Mouse (Mus musculus) myocyte (in vitro differentiated cells): Measurements from ENCODE around the gene Prpsap2. TPM values are rescaled to one million over a fixed set of nuclear protein-coding genes. Genes with fewer than 3 reads are reported as not detected.

Source experiments
- H3K27me3 ChIP-seq: one replicate; pipeline ENCODE4 v1.6.1; 2011; ENCODE audit not compliant: control insufficient read depth, insufficient read depth, insufficient read length
- H3K36me3 ChIP-seq: one replicate; pipeline ENCODE4 v1.6.1; 2011; ENCODE audit not compliant: control insufficient read depth, insufficient read depth
- H3K4me2 ChIP-seq: one replicate; pipeline ENCODE4 v1.6.1; 2011; ENCODE audit warnings: low read depth, control low read depth
- H3K4me3 ChIP-seq: one replicate; pipeline ENCODE4 v1.5.1; 2011; ENCODE audit warnings: mild to moderate bottlenecking, control low read depth, moderate library complexity
- H3K79me2 ChIP-seq: one replicate; pipeline ENCODE4 v1.6.1; 2011; ENCODE audit not compliant: control insufficient read depth, insufficient read depth
- H3ac ChIP-seq: one replicate; pipeline ENCODE4 v1.6.1; 2011; ENCODE audit not compliant: control insufficient read depth, insufficient read length
- CEBPB ChIP-seq: IDR thresholded peaks from 2 replicates; pipeline ENCODE4 v1.6.1; 2011; ENCODE audit warnings: mild to moderate bottlenecking, moderate library complexity; ENCODE audit not compliant: poor library complexity, insufficient read depth, severe bottlenecking
- E2F4 ChIP-seq: IDR thresholded peaks from one replicate; pipeline ENCODE4 v1.6.1; 2011; ENCODE audit warnings: mild to moderate bottlenecking, control low read depth, moderate library complexity; ENCODE audit not compliant: insufficient read depth
- MAX ChIP-seq: IDR thresholded peaks from one replicate; pipeline ENCODE4 v1.6.1; 2011; ENCODE audit warnings: low read depth, mild to moderate bottlenecking, control low read depth
- MYOD1 ChIP-seq, 3 experiments: IDR thresholded peaks; one replicate each; pipeline ENCODE4 v1.6.1; 2011; ENCODE audit warnings: control low read depth in 2 of 3, low read depth in 2 of 3, mild to moderate bottlenecking in 2 of 3, moderate library complexity in 1 of 3; ENCODE audit not compliant: insufficient read length in 2 of 3, control insufficient read depth in 1 of 3
- MYOG ChIP-seq, 3 experiments: IDR thresholded peaks; one replicate each; pipeline ENCODE4 v1.6.1; 2011; ENCODE audit warnings: control low read depth in 2 of 3, low read depth in 2 of 3, mild to moderate bottlenecking in 2 of 3; ENCODE audit not compliant: insufficient read length in 2 of 3, control insufficient read depth in 1 of 3, insufficient read depth in 1 of 3
- POLR2A ChIP-seq: IDR thresholded peaks from one replicate; pipeline ENCODE4 v1.6.1; 2011; ENCODE audit warnings: low read depth, mild to moderate bottlenecking, control low read depth, moderate library complexity; ENCODE audit not compliant: insufficient read length
- POLR2AphosphoS2 ChIP-seq: IDR thresholded peaks from one replicate; pipeline ENCODE4 v1.6.1; 2011; ENCODE audit warnings: low read depth, control low read depth; ENCODE audit not compliant: insufficient read length
- REST ChIP-seq: IDR thresholded peaks from one replicate; pipeline ENCODE4 v1.6.1; 2011; ENCODE audit warnings: mild to moderate bottlenecking, control low read depth, moderate library complexity; ENCODE audit not compliant: insufficient read depth, insufficient read length
- SRF ChIP-seq: IDR thresholded peaks from one replicate; pipeline ENCODE4 v1.6.1; 2011; ENCODE audit warnings: low read depth; ENCODE audit not compliant: control insufficient read depth, insufficient read length
- TCF12 ChIP-seq: IDR thresholded peaks from one replicate; pipeline ENCODE4 v1.6.1; 2011; ENCODE audit warnings: mild to moderate bottlenecking, control low read depth; ENCODE audit not compliant: poor library complexity, insufficient read depth, severe bottlenecking
- TCF3 ChIP-seq: IDR thresholded peaks from one replicate; pipeline ENCODE4 v1.6.1; 2011; ENCODE audit warnings: low read depth, control low read depth; ENCODE audit not compliant: insufficient read length
- USF1 ChIP-seq: IDR thresholded peaks from one replicate; pipeline ENCODE4 v1.6.1; 2011; ENCODE audit warnings: low read depth, mild to moderate bottlenecking, control low read depth, moderate library complexity
- polyA plus RNA-seq: library from polyadenylated mRNA; unstranded; fragments of >200 nt; fragmentation: generic; extraction: Trizol; gene quantifications from one replicate; pipeline ENCODE4 v1.2.1, GENCODE M21; 2012; ENCODE audit warnings: missing spikeins

Gene Prpsap2
- polyA plus RNA-seq, 1 experiment = 11.5 TPM

- H3K4me2 ChIP-seq = no peak overlapping the region
- no peak overlapping the region for H3K4me3 ChIP-seq
- no peaks in the 10 kb centered on the region for H3K79me2 ChIP-seq
- H3K36me3 ChIP-seq = no peaks in the 10 kb centered on the region
- peaks cover 31% of the 10 kb centered on the region for H3K27me3 ChIP-seq
- TF ChIP-seq SRF (no peak), TCF12 (no peak), MYOG (IDR thresholded peaks at IDR 0.05; ENCODE audit: control insufficient read depth in 1 of 3, insufficient read depth in 1 of 3, insufficient read length in 2 of 3, low read depth in 2 of 3) (no peak), POLR2A (no peak), USF1 (no peak), MAX (no peak), CEBPB (no peak), REST (no peak), MYOD1 (IDR thresholded peaks at IDR 0.05; ENCODE audit: control insufficient read depth in 1 of 3, insufficient read length in 2 of 3, low read depth in 2 of 3) (no peak), POLR2AphosphoS2 (no peak), E2F4 (no peak), TCF3 (no peak)
- no peak overlapping the region for H3ac ChIP-seq
These were observed 59.4 kb downstream of the Prpsap2 start for GRCm38 (mm10) chr11:61702494-61702893.

- no peaks in the 10 kb centered on the region for H3K36me3 ChIP-seq
- H3K4me3 ChIP-seq = no peak overlapping the region
- no peak overlapping the region for H3K4me2 ChIP-seq
- H3K27me3 ChIP-seq = peaks cover 28% of the 10 kb centered on the region
- no peak overlapping the region for H3ac ChIP-seq
- TF ChIP-seq POLR2A (no peak), REST (no peak), SRF (no peak), MYOD1 (IDR thresholded peaks at IDR 0.05; ENCODE audit: control insufficient read depth in 1 of 3, insufficient read length in 2 of 3, low read depth in 2 of 3) (no peak), TCF3 (no peak), E2F4 (no peak), CEBPB (no peak), TCF12 (no peak), USF1 (no peak), MAX (no peak), POLR2AphosphoS2 (no peak), MYOG (IDR thresholded peaks at IDR 0.05; ENCODE audit: control insufficient read depth in 1 of 3, insufficient read depth in 1 of 3, insufficient read length in 2 of 3, low read depth in 2 of 3) (no peak)
- H3K79me2 ChIP-seq = no peaks in the 10 kb centered on the region
These were observed 60.2 kb downstream of the Prpsap2 start for GRCm38 (mm10) chr11:61701696-61702095.

GRCm38 (mm10) chr11:61699933-61700332, 62.0 kb downstream of the Prpsap2 start:
- H3K4me3 ChIP-seq = no peak overlapping the region
- no peak for TF ChIP-seq MAX
- TF ChIP-seq TCF12 = no peak
- peaks cover 33% of the 10 kb centered on the region for H3K27me3 ChIP-seq

DNA sequence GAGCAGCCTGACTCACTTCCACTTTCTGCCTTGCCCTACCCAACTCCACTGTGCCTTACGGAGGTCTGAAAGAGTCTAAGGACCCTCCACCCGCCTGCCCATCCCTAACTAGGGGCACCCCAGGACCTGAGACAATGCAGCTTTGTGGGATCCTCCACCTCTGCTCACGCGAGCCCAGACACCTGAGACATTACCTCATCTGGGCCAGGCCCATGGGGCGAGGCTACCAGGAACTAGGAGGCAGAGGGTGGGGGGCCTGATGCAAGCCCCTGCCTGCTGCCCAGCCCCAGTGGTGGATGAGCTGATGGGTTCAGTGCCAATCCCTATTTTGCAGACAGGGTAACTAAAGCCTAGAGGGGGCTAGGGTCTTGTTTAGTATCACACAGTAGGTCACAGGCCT, 62.4 kb downstream of the Prpsap2 start:
- no peaks in the 10 kb centered on the region for H3K36me3 ChIP-seq
- H3K4me2 ChIP-seq = no peak overlapping the region
- no peak overlapping the region for H3K4me3 ChIP-seq
- H3ac ChIP-seq = no peak overlapping the region
- TF ChIP-seq MAX (no peak), REST (no peak), POLR2A (no peak), E2F4 (no peak), SRF (no peak), POLR2AphosphoS2 (no peak), USF1 (no peak), MYOG (IDR thresholded peaks at IDR 0.05; ENCODE audit: control insufficient read depth in 1 of 3, insufficient read depth in 1 of 3, insufficient read length in 2 of 3, low read depth in 2 of 3) (no peak), TCF3 (no peak), CEBPB (no peak), TCF12 (no peak), MYOD1 (IDR thresholded peaks at IDR 0.05; ENCODE audit: control insufficient read depth in 1 of 3, insufficient read length in 2 of 3, low read depth in 2 of 3) (no peak)
- H3K27me3 ChIP-seq = peaks cover 38% of the 10 kb centered on the region
- no peaks in the 10 kb centered on the region for H3K79me2 ChIP-seq

More at GRCm38 (mm10) chr11:61699933-61700332, 62.0 kb downstream of the Prpsap2 start:
- no peaks in the 10 kb centered on the region for H3K79me2 ChIP-seq
- H3K4me2 ChIP-seq = no peak overlapping the region
- H3K36me3 ChIP-seq = no peaks in the 10 kb centered on the region
- no peak overlapping the region for H3ac ChIP-seq

DNA sequence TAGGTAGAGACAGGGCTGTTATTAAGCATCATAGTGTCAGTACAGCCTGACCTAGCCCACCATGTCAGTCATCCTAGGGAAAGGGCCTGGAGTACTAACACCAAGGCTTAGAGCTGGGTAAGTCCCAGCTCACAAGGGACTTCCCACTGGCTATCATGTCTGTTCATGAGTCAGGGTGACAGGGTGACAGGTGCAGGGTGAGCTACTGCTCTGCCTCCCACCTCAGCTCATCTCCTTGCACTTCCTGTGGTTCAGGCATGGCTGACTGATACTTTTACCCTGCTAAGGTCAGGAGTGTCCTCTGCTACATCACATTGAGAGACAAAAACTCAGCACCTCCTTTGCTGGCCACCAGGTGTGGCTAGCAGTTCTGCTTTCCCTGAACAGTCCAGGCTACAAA, 63.0 kb downstream of the Prpsap2 start:
- peak in 2 of 3 experiments; percentile 64 to 93 for TF ChIP-seq MYOD1 (IDR thresholded peaks at IDR 0.05; ENCODE audit: control insufficient read depth in 1 of 3, insufficient read length in 2 of 3, low read depth in 2 of 3)
- TF ChIP-seq MYOG (IDR thresholded peaks at IDR 0.05; ENCODE audit: control insufficient read depth in 1 of 3, insufficient read depth in 1 of 3, insufficient read length in 2 of 3, low read depth in 2 of 3) = peak in 1 of 3 experiments; percentile 39
- TF ChIP-seq MAX = no peak
- TF ChIP-seq USF1 = no peak
- H3K4me3 ChIP-seq = no peak overlapping the region

More for the DNA sequence above, 63.0 kb downstream of the Prpsap2 start:
- no peaks in the 10 kb centered on the region for H3K79me2 ChIP-seq
- no peak overlapping the region for H3ac ChIP-seq
- no peak overlapping the region for H3K4me2 ChIP-seq
- H3K27me3 ChIP-seq = peaks cover 37% of the 10 kb centered on the region
- no peaks in the 10 kb centered on the region for H3K36me3 ChIP-seq
